Mouse (Mus musculus): Measurements from ENCODE around the gene Nkx2-1.

DNA sequence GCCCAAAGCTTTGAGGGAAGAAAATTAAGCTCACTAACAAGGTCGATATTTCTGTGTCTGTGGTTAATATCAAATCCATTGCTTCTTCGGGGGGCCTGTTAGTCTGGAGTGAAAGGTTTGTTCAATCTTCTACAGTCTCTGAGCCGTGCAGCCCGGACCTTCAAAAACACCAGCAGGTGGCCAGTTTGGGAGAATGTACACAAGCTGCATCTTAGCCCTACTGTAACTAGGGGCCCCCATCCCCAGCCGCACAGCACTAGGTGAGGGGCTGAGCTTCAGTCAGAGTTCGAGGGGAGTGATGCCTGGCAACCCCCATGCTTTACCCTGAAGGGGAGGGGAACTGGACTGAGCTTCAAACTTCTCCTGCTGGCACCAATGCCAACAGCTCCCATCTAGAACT lies 1.2 kb upstream of the Nkx2-1 start:
- TF ChIP-seq CTCF (IDR thresholded peaks at IDR 0.05; ENCODE audit: extremely low read depth, insufficient read depth, low read length) (no peak), POLR2A (IDR thresholded peaks at IDR 0.05; ENCODE audit: extremely low read depth, insufficient read depth, low read length) (no peak)

All from cortical plate, adult 2 months (tissue).